Mouse (Mus musculus): Measurements from ENCODE around the gene Gfi1b.
A peak's percentile ranks its signal among the peaks of the same experiment; 100 is the strongest.

Gene Gfi1b

DNA sequence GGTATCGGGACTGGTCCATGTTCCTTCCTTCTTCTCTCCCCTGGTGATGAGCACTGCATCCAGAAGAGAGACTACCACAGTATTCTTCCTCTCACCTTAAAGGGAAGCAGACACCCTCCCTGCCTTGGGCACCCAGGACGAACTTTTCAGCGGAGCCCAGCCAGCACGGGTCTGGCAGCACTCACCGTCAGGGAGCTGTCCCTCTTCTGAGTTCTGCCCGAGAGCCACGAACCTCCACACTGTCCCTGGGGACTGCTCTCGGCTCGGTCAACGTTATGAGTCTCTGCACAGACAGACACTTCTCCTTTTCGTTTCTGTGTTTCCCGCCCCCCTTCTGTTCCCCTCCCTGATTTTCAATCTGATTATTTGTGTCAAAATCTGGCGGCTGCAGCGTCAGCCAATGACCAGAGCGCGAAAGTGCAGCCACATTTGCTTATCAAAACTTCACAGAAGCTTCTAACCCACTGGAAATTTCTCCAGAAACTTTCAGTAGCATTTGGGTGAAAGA lies at the start of gene Gfi1b:
Gfi1b (minus strand) TSS at position 319 of the 508 bp plus-strand sequence.
- DNase-seq (ENCODE audit: low read depth, low spot score): no peak

DNA sequence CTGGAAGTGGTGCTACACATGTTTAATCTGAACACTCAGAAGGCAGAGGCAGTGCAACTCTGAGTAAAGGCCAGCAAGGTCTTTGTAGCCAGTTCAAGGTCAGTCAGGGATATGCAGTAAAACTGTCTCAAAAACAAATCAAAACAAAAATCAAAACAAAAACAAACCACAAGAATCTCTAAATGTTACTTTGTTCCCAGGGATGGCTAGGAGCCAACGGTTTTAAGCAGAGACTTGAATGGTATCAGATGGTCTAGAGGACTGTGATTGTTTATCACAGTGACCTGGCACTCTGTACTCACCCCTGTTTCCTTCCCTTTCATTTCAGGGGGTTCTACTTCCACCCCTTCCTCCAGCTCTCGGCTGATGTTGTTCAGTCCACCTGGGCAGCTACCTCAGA lies 49.7 kb upstream of the Gfi1b start:
- DNase-seq (ENCODE audit: low read depth, low spot score): no peak

DNA sequence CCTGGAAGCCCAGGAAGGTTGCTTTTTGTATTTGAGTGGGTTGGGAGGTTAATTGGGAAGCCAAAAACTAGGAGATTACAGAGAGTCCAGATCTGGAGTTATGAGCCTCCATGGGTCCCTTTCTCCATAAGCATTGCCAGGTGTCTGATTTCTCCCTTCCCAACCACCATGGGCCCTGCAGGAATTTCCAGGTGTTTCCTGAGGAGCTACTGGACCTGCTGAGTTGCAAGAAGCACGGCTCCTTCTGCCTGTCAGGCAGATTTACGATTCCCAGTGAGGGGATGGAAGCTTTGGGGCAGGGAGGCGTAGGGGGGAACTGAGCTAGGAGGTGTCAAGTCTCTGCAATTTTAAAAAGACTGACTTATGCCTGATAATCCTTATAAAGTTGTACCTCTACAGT lies 44.0 kb upstream of the Gfi1b start:
- DNase-seq (ENCODE audit: low read depth, low spot score): no peak

DNA sequence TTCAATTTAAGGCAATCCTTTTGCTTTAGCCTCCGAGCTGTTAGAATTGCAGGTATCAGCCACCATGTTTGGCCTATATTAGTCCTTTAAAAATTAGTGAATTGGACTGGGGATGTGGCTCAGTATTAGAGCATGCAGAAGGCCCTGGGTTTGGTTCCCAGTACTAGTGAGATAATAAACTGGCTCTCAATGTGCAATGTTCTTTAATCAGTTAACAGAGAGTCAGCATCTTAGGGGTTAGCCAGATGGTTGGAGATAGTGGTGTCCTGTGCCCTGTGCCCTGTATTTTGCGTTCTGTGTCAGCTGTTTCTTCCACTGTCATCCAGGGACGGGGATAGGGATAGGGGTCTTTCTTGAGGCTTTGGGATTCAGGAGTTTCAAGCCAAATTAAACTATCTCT lies 41.1 kb upstream of the Gfi1b start:
- no peak for DNase-seq (ENCODE audit: low read depth, low spot score)

DNA sequence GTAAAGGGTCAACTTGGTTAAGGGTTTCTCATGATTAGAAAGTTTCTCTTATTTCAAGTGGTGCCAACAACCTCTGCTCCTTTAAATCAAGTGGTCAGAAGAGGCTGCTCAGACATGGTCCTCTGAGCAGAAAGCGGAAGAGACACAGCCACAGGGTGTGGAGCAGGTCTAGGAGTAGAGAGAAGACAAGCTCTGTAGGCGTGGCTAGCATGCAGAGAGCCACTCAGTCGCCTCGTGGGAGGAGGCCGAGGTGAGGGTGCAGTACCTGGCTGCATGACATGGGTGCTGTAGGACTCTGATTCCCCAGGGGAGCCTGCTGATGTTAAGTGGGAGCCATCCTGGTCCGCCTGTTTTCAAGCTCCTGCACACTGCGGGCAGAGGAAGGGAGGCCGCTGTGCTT lies 34.4 kb upstream of the Gfi1b start:
- no peak for DNase-seq (ENCODE audit: low read depth, low spot score)

DNA sequence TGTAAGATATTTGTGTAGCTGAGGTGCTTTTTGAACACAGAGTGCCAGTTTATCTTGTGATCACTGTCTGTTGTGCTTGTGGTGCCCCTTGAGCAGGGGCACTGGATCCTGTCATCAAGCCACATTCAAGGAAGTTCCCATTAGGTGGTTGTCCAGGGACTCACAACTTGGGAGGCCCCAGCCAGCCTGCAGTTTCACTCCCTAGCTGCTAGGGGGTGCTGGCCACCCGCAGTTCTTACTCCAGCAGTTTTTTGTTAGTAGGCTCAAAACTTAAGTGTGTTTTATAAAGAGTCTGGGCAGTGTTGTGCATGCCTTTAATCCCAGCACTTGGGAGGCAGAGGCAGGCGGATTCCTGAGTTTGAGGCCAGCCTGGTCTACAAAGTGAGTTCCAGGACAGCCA lies 32.5 kb upstream of the Gfi1b start:
- no peak for DNase-seq (ENCODE audit: low read depth, low spot score)

DNA sequence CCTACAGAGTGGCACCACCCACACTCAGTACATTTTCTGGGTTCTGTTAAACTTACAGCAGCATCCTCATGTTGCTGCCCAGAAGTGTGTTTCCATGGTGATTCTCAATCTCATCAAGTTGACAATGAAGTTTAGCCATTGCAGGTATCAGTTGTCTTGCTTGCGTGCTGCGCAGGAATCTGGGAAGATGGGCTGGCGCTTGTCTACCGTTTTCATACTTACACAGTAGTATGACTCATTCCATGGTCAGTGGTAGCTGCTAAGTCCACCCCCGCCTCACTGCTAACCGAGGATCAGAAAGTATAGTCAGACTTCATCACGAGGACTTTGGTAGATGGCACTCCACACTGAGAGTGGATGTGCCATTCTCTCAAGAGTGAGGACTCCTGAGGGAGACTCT lies 31.6 kb upstream of the Gfi1b start:
- DNase-seq (ENCODE audit: low read depth, low spot score): no peak

DNA sequence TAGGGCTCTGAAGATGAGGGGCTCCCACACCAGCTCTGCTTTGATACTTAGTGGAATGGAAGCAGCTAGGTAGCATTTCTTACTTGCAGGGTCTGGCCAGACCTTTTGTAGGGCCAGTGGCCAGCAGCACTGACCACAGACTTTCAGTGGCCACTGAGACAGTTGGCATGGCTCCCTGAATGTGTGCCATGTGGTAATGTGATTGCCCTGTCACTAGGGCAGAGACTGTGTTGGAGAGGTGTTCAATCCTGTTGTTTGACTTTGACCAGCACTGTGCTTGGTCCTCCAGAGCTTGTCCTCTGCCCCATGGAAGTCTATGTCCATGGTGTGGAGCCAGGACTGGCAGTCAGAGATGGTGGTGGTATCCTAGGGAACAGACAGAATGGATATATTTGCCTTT lies 28.7 kb upstream of the Gfi1b start:
- no peak for DNase-seq (ENCODE audit: low read depth, low spot score)

DNA sequence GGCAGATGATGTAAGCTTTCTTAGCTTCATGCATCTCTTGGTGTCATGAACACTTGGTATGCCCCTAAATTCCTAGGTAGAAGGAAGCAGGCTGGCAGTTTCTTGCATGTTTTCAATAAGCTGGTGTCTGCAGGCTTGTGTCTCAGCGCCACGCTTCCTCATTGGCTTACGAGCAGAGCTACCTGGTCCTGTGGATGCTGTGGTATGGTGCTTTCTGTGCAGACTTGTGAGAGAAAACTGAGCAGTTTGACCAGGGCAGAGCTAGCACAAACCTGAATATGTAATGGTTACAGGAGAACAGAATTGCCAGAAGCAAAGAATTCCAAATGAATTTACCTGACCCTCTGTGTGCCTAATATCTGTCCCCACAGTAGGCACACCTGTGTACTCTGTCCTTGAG lies 21.3 kb upstream of the Gfi1b start:
- DNase-seq (ENCODE audit: low read depth, low spot score): no peak

DNA sequence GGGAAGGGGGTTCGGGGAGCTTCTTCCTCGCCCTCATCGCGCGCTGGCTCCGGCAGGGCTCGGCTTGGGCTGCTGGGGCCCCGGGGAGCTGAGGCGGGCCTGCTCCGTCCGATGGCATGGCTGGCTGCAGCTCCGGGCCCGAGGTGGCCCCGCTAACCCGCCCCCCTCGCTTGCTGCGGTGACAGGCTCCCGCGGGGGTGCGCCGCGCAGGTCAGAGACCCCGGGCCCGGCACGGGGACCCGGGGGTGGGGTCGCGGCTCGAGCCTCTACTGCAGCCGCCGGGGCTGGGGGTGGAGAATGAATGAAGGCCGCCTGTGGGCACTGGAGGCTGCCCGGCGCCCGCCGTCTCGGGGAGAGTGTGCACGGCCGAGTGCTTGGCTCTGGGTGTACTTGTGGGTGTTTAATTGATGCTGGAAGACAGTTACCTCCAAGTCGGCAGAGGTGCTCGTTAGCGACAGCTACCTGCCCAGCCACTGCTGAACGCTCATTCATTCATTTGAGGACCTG lies 19.7 kb upstream of the Gfi1b start:
- DNase-seq (ENCODE audit: low read depth, low spot score): no peak

DNA sequence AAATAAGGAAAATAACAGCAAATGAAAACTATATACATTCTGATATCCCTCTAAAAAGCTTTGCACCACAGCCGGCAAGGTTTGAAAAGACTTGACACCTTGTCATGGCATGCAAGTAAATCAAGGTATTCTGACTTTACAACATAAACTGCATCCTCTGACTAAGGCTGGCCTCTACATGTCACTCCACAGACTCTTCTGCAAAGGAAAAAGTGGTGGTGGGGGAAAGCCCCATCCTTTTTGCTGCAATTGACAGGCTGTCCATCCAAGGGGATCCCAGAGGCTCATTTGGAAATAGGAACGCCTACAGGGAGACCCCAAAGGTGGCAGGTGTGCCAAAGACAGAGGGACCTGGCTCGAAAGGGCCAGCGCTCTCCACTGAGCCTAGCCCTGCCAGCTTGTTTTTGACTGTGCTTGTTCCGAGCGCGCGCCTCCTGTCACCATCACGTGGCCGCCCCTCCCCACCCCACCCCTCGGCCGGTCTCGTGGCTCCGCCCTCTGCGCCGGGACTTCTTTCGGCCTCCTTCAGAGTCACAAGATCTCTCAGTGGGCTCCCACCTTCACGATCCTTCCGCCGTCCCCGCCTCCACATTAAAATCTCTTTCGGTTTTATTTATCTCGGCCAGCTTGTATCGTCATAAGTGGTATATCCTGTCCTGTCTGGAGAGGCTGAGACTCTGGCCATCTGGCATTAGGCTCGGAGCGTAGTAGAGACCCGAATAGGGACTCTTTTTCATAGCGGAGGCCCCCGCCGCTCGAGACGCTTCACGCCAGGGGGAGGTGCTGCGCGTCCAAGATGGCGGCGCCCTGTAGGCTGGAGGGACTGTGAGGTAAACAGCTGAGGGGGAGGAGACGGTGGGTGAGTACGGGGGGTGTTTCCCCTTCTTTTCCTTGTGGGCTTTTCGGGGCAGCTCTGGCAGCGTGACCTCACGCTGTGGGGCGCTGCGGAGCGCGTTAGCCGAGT lies 19.0 kb upstream of the Gfi1b start, which contains the start of gene Tsc1:
Tsc1 (plus strand) TSS at position 768 of the 964 bp plus-strand sequence.
- peak; percentile 97 for DNase-seq (ENCODE audit: low read depth, low spot score)

DNA sequence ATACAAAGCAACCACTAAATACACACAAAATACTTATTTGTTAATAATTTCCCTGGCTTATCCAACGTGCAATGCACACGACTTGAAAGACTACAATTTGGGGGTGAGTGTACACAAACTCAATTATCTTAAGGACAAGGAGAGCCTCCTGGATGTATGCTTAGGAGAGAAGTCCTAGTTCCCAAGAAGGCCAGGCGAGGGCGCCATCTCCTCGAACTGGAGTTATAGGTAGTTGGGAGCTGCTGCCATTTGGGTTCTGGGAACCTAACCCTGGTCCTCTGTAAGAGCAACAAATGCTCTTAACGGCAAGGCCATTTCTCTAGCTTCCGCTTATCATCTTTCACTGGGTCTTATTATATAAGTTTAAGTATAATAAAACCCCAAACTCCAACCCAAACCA lies 18.0 kb upstream of the Gfi1b start:
- no peak for DNase-seq (ENCODE audit: low read depth, low spot score)

DNA sequence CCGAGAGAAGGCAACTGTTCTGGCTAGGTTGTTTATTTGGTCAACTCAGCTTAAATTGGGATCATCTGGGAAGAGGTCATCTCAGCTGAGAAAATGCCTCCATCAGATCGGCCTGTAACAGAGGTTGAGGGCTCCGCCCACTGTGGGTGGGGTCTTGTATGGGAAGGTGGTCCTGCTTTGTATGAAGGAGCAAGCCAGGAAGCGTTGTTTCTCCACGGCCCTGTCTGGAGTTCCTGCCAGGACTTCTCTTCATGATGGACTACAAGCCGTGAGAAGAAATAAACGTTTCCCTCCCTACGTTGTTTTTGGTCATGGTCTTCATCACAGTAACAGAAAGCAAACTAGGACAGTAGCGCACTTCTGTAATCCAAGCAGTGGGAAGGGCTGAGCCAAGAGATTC lies 17.1 kb upstream of the Gfi1b start:
- no peak for DNase-seq (ENCODE audit: low read depth, low spot score)

DNA sequence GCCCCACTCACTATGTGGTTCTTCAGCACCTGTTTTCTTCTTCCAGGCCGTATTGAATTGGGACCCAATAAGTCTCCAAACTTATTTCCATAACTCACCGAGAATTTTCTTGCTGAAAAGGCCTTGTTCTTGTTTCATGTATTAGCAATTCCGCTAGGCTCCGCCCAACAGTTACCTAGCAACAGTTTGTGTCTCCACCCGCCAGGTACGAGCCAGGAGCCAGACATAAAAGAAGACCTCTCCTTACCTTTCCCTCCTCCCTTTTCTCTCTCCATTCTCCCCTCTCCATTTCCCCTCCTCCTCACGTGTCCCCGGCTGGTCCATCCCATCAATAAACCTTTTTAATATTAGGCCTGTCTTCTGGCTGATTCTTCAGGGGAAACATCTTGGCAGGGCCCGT lies 16.6 kb upstream of the Gfi1b start:
- no peak for DNase-seq (ENCODE audit: low read depth, low spot score)

DNA sequence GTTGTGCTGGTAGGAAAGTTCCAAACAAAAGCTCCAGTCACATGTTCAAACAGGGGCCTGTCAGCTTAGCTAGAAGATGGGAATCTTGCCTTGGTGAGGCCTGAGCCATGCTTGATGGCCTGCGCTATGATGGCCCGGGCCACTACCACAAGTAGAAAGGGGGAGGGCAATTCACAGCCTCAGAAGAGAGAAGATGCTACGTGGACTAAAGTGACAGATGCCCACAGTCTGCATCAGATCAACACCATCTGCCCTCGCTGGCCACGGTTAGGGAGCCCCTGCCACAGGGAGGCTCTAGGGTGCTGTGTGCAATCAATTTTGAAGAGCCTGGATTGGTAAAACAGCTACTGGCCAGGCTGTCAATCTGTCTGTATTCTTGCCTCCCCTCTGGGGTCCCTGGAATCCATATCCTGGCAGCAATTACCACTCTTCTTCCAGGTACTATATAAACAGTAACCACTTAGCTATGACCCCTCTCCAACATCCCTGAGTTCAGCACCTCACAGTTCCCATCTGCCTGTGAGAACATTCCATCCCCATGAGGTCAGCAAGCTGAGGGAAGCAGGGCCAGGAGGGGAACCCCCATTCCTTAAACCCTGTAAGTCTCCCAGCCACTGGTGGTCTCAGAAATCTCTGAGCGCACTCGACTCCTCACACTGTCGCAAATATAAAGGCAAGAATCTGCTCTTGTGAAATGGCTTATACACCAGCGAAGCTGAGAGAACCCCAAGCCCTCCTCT lies 15.5 kb upstream of the Gfi1b start:
- DNase-seq (ENCODE audit: low read depth, low spot score): no peak

DNA sequence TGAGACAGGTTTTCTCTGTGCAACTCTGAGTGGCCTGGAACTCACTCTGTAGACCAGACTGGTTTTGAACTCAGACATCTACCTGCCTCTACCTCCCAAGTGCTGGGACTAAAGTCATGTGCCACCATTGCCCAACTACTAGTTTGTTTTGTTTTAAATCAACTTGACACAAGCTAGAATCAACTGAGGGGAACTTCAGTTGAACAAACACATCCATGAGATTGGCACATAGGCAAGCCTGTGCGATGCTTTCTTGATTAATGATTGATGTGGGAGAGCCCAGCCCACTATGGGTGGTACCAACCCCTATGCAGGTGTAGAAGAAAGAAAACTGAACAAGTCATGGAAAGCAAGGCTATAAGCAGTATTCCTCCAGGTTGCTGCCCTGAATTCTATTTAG lies 13.4 kb upstream of the Gfi1b start:
- DNase-seq (ENCODE audit: low read depth, low spot score): no peak

DNA sequence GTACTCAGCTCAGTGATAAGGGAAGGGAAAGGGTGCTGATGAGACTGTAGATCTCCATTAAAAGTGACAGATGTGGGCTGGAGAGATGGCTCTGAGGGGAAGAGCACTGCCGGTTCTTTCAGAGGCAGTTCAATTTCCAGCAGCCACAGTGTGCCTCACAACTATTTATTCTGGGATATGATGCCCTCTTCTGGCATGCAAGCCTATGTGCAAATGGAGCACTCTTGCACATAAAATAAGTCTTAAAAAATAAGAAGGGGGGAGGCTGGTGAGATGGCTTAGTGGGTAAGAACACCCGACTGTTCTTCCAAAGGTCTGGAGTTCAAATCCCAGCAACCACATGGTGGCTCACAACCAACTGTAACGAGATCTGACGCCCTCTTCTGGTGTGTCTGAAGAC lies 11.4 kb upstream of the Gfi1b start:
- DNase-seq (ENCODE audit: low read depth, low spot score): no peak

DNA sequence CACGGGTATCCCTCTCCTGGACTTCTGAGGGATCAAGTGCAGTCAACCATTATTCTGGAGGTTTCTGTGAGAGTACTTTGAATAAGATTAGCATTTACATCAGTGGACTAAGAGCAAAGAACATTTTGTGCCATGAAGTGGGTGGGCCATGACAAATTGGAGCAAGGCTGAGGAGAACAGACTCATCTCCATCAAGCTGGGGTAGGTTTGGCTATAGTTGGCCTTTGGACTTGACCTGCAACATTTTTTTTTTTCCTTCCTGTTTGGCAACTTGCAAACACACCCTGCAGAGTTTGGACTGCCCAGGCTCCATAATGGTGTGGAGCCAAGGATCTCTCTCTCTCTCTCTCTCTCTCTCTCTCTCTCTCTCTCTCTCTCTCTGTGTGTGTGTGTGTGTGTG lies 10.8 kb upstream of the Gfi1b start:
- no peak for DNase-seq (ENCODE audit: low read depth, low spot score)

DNA sequence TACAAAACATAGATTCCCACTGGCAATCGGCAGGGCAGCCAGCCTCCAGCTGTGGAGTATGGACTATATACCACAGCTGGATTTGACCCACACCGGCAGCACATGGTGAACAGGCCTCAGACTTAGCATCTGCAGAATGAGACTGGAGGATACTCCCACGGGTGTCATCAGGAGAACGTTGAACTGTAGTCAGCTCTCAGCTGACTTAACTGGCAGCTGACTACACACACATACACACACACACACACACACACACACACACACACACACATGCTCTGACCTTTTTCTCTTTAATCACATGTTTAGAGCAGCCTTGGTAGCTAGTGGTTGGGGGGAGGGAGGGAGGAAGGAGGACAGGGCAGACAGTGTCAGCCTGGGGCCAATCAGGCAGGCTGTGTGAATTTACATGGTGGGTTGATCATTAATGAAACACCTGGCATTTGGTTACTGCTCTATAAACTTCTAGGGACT lies 8.2 kb upstream of the Gfi1b start:
- DNase-seq (ENCODE audit: low read depth, low spot score): no peak

DNA sequence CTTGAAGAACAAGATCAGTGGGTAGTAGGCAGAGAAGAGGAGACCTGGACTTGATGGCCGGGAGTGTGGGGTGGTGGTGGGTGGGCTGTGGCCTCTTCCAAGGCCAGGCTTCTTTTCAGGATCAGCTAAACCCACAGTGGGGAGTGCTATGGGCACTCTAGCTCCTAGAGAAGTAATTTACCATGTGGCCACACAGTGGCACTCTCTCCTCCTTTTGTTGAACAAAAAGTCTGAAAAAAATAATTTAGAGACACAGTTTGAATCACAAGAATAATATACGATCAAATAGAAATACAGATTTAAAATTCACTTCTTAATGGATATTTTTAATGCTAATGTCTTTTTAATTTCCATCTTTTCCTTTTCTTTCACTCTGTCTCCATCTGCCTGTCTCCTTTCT lies 6.3 kb upstream of the Gfi1b start:
- DNase-seq (ENCODE audit: low read depth, low spot score): no peak

DNA sequence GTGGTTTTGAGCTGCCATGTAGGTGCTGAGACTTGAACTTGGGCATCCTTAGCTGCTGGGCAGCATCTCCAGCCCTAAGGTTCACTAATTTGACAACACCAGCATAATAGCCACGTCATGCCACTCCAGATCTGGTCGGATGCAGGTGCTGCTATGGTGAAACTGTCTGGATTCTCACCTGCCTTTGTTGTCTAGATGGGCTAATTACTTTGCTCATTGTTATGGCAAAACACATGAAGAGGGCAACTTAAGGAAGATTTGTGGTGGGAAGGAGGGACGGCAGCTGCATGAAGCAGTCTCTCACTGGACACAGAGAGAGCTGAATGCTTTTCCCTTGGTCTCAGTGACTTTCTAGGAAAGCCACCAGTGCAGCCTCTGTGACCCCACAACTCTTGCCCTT lies 4.3 kb upstream of the Gfi1b start:
- DNase-seq (ENCODE audit: low read depth, low spot score): no peak

DNA sequence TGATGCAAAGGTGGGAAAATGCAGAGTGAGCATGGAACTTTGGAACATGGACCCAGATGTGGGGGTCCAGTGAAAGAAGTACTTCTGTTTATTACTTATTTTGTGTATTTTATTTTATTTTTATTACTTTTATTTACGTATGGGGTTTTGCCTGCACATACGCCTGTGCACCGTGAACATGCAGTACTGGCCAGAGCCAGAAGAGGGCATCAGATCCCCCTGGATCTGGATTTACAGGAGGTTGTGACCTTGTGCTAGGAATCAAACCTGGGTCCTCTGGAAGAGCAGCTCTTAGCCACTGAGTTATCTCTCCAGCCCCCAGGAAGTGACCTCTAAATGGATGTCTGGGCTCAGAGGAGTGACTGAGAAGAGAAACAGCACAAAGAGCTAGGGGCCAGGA lies 3.1 kb upstream of the Gfi1b start:
- DNase-seq (ENCODE audit: low read depth, low spot score): no peak

Measured in skeletal muscle tissue, adult 2 months (tissue).